Mouse (Mus musculus) layer of hippocampus, postnatal 14 days (tissue): ENCODE measurements at regions not wholly inside any gene's neighbourhood (a gene's known extent, or its start where the extent isn't known, plus 50 kb on each side); places are given as distances from the start of the nearest gene placed in this dataset.

Experiments used
- DNase-seq, 2 experiments: peaks; one replicate each; pipeline ENCODE4 v3.0.0; 2021 to 2022; ENCODE audit warnings: low spot score in 2 of 2, mixed read lengths in 1 of 2

GRCm38 (mm10) chr16:75487915-75488314, 97.9 kb downstream of the Lipi start:
- no peak for DNase-seq

DNA sequence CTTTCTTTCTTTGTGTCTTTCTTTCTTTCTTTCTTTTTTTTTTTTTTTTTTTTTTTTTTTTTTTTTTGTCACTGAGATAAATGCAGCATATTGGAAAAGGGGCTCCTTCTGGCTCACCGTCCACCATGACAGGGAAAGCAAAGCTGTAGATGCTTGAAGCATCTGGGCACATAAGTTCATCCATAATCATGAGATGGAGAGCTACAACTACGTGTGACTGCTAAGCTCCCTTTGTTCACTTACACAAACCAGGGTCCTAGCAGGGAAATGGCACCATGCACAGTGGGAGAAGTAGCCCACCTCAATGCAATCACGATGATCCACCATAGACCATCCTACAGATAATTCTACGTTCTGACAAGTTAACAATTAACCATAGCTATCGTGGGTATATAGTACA, 102.0 kb downstream of the Lipi start:
- no peak for DNase-seq

- DNase-seq: no peak
These were observed 120.4 kb downstream of the Lipi start for GRCm38 (mm10) chr16:75465420-75465975.

GRCm38 (mm10) chr16:75462136-75462535, 123.7 kb downstream of the Lipi start:
- no peak for DNase-seq

GRCm38 (mm10) chr16:75446901-75447514, 138.9 kb downstream of the Lipi start:
- peak; percentile 43 to 44 for DNase-seq

- DNase-seq: no peak
These were observed 146.6 kb downstream of the Lipi start for GRCm38 (mm10) chr16:75439296-75439695.

DNA sequence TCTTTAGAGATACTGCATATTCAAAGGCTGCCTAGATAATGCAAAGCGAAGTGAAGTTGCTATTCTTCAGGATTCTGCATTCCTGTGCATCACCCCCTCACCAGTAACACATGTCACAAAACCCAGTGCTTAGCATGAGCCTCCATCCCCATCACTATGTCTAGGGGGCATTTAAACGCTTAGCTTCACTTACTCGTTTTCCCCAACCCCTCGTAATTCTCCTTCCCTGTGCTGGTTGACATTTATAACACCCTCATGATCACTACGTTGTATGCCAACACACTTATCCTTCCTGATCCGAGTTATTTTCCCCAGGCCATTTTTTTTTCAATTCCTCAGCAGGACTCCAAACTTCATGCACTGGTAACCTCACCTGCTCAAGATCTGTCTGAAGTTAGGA, 152.6 kb downstream of the Lipi start:
- no peak for DNase-seq

DNA sequence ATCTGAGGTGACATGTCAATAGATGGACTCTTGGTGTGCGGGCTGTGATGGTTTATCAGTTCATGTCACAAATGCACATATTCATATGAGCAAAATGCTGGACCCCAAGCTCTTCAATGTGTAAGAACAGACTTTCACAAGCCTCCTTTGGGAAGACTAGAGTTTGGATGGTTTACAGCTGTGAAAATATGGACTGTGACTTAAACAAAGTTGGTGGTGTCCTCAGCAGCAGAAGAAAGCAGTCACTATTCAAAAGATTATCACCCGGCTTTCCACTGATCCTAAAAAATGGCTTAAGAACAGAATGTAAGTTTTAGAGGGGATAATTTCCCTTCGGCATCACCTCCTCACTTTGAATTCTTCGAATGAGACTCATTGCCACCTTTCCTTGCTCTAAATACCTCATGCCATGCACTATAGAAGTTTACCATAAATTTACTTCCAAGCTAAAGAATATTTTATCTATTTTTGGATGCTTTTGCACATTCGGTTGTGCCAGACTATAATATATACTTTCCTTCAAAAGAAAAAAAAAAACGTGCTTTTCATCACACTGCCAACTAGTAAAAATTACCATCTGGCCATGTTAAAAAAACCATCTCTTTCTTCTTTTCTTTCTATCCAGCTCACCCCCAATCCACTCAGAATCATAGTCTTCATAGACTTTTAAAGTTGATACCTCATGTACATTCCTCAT, 201.2 kb downstream of the Lipi start:
- no peak for DNase-seq

DNA sequence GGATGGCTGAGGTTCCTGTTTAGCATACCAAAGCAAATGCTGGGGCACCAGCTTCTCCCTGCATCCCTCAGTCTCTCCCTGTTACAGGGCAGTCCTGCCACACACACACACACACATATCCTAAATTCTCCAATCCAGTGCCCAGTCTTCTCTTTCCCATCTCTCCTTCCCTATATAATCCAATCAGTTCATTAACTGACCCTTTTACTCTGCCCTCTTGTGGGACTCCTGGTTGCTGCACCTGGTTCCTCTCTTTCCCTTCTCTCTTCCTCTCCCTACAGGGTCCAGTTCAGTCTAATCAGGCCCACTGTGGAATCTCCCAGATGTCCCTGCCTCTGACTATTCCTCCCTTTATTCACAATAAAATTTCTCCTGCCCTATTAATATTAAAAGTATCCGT, 204.7 kb downstream of the Lipi start:
- no peak for DNase-seq

DNA sequence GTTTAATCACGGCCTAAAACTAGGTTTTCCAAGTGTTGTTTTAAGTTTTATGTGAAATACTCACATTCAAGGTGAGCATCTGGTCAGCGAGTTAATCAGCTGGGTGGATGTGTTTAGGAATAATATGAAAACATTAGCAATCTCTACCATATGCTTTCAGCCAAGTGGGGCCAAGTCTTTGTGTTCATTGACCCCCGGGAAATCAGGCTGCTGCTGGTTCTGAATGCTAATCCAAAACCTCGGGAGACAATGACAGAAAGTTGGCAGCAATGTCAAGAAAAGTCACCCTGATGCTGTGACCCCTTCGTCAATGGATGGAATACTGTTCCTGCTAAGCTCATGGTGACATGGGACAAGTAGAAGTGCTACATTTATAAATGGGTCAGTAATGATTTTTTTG, 216.2 kb downstream of the Lipi start:
- no peak for DNase-seq

GRCm38 (mm10) chr16:75366727-75367126, 219.1 kb downstream of the Lipi start:
- peak in 1 of 2 experiments; percentile 55 for DNase-seq

DNA sequence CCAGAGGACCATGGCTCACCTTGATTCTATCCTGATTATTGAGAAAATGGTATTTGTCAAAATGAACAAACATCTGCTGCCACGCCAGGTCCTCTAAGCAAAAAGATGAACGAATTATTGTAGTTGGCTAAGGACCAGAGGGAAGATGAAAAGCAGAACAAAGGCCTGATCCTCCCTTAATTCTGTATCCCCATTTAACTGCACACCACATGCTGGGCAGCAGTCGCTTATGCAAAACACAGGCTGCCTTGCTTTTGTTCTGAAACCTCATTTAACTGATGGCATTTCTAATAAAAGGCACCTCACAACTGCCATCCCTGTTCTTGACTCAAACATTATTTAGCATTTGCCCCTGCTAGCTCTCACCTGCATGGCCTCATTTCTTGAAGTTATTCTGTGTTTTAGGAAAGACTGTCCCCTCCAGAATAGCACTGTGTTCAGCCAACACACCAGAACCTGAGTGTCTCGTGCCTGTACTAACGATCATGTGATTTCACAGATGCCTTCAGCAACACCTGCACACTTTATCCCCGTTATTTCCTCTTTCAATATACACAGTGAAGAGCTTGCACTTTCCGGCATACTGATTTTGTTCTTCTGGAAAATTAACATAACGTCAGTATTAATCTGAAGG, 220.4 kb downstream of the Lipi start:
- peak; percentile 26 to 35 for DNase-seq

- DNase-seq: peak in 1 of 2 experiments; percentile 30
These were observed 223.8 kb downstream of the Lipi start for GRCm38 (mm10) chr16:75362095-75362494.

DNA sequence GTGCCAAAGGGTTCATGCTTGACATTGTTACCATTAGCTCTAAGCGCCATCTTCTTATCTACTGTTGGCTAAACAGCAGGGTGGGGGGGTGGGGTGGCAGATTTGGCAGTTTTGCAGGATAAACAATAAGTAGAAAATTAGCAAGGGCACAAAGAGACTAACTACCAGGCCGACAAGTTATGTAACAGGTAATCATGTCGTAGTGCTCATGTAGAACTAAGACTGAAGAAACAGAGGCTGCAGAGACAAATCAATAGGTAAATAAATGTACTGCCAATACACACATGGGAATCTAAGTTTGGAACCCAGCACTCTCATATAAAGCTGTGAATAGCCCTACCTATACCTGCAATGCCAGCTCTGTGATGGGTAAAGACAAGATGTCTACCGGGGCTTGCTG, 225.1 kb downstream of the Lipi start:
- no peak for DNase-seq

GRCm38 (mm10) chr16:75353394-75353793, 232.5 kb downstream of the Lipi start:
- DNase-seq: no peak

DNA sequence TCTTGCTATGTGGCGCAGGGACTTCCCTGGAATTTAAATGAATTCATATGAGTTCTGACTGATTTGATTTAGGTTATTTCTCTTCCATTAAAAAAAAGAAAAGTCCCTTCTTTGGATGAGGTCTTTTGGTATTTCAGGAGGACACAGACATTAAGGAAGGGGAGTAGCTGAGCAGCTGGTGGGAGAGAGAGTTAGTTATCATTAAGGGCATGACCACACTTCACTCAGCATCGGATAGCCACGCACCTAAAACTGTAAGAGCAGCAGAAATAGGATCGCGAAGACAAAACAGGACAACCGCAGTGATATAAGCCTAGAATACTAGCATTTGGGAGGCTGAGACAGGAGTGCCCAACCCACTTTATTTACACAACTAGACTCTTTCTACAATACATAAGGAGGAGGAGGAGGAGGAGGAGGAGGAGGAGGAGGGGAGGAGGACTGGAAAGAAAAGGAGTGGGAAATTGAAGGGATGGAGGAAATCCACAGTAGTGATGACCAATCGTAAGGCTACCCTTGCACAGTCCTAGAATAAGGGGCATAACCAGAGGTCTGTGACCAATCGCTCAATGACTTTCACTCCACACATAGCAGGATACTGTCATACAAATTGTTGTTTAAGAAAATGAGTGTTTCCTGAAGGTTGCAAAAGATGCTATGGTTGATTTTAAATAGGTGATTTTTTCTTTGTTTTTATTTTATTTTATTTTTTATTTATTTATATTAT, 241.5 kb downstream of the Lipi start:
- no peak for DNase-seq

DNA sequence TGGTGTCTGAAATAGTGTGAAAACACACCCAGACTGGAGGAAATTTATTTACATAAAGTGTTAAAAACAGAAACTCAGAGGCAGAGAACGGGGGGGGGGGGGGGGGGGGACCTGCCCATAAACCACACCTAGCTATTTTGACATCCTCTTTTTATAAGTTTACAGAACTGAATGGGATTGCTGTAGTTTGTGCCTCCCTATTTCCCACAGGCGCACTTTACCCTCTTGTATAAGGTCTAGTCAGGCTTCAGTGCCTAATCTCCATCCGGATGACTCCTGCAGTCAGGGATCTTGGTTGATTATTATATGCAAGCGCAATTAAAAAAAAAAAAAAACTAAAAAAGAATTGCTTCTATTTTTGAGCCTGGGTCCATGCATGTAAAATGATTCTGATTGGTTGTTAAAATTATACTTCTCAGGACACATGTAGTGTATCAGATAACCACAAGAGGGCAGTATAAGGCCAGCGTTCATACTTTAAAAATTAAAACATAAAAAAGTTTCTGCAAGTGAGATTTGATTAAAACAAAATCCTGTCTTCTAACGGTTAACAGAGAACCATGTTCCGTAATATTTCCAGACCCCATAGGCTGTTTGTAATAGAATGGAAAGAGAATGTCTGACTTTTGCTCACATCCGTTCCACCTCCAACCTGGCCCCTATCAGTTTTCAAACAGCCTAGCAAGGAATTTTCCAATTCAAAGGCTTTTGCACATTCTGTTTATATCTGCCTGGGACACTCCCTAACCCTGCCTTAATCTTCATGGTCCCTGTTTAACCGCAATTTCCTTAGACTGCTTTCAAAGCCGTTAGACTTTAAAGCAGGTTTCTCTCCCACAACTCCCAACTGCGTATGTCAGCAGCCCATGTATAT, 242.6 kb downstream of the Lipi start:
- DNase-seq: peak in 1 of 2 experiments; percentile 49

DNA sequence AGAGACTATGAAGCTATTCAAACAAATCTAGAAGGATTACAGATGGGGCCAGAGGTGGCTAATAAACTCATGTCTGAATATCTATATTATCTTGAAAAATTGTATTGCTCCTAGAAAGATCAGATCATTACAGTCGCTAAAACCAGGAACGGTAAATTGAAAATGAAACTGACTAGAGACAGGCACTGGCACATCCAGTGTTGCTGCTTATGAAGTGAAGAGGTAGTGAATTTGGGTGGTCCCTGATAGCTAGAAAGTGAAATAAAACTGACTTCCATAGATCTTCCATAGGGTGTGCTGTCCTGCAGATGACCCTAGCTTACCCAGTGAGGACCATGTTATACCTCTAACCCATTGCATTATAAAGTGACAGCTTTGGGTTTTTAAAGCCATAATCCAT, 251.6 kb downstream of the Lipi start:
- no peak for DNase-seq

DNA sequence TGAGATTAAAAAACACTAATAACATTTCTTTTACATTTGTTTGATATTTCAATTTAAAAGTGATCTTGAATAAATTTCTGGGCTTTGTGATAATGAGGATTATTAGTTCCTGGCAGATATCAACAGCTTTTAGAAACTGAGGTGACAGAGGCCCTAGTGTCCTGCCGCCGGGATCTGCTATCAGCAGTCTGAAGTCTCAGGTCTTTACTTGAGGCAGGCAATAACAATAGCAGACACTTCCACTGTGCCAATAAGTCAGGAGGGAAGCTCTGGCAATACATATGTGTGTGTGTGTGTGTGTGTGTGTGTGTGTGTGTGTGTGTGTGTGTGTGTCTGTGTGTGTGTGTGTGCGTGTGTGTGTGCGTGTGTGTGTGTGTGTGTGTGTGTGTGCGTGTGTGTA, 252.1 kb downstream of the Lipi start:
- DNase-seq: no peak

DNA sequence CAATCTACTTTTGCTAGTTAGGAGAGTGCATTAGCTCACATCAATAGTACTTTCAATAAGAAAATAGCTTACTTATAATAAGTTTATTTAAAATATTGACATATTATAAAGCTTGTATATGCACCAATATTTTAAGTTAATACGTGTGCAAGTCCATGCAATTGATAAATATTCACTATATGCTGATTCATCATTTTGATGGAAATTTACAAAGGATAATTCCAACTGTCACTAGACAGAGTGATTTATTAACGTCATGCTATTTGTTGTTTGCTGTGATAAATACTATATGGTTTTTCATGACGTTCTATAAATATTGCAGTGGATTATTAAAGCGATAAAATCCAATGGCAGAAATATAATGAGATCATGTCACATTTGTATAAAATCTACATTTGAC, 253.0 kb downstream of the Lipi start:
- DNase-seq: no peak

GRCm38 (mm10) chr16:75325296-75325695, 260.6 kb downstream of the Lipi start:
- no peak for DNase-seq
